Mouse (Mus musculus): ENCODE measurements around the gene Ccdc9.
"Not testable (repeated sequence)": the region's sequence is repeated elsewhere in the genome, so short reads cannot be mapped to it uniquely, and the experiment has no call there.

Gene Ccdc9

DNA sequence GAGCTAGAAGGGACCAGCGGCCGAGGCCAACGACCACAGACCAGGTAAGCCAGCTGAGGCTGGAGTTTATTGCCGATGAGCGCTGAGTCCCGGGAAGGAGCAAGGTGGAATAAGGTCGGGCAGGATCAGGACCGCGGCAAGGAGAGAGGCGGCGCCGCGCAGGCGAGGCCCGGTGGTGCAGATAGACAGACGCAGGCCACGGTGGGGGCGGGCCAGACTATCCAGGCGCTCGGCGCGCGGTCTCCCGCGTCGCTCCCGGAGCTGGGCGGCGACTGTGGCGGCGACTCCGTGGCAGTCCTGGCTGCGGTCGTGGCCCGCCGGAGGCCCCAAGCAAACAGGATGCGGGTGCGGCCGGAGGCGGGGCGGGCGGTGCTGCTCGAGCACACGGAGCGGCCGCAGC lies 13.9 kb downstream of the Ccdc9 start:
- in situ Hi-C loops (cut with MboI, MseI) = no loop called here

GRCm38 (mm10) chr7:16271139-16271538 lies 15.5 kb downstream of the Ccdc9 start:
- in situ Hi-C loops (cut with MboI, MseI) = no loop called here

- in situ Hi-C loops (cut with MboI, MseI) = not testable (repeated sequence)
Observed at GRCm38 (mm10) chr7:16266593-16266992, 20.0 kb downstream of the Ccdc9 start.

DNA sequence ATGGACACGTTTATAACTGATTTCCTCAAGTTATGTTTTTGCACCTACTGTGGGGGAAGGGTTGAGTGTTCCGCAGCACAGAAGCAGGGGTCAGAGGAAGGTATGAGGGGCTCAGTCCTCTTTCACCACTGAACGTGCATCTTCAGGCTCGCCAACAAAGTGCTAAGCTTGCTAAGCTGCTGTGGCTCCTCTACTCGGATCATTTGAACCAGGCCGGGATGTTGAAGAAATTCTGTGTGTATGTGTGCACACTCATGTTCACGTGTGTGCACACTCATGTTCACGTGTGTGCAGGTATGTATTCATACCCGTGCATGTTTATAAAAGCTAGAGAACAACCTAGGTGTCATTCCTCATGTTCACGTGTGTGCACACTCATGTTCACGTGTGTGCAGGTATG lies 20.7 kb downstream of the Ccdc9 start:
- in situ Hi-C loops (cut with MboI, MseI) = no loop called here

DNA sequence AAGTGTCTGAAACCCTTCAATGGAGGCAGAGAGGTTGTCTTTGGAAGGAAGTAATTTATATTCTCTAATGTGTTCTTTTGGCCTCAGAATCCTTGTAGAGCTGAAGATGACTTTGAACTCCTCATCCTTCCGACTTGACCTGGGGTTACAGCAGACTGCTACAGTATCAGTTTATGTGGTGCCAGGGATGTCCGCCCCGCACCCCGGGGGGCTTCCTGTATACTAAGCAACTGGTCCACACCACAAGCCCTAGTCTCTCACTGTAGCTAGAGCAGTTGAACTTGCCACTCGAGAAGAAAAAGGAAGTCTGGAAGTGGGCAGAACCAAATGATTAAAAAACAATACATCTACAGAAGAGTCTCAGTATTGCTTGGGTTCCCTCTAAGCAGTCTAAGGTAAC lies 22.8 kb downstream of the Ccdc9 start:
- in situ Hi-C loops (cut with MboI, MseI) = loop anchor here (5.0 kb wide), 1 partner anchor 72 kb away; no protein-coding TSS in a partner anchor

DNA sequence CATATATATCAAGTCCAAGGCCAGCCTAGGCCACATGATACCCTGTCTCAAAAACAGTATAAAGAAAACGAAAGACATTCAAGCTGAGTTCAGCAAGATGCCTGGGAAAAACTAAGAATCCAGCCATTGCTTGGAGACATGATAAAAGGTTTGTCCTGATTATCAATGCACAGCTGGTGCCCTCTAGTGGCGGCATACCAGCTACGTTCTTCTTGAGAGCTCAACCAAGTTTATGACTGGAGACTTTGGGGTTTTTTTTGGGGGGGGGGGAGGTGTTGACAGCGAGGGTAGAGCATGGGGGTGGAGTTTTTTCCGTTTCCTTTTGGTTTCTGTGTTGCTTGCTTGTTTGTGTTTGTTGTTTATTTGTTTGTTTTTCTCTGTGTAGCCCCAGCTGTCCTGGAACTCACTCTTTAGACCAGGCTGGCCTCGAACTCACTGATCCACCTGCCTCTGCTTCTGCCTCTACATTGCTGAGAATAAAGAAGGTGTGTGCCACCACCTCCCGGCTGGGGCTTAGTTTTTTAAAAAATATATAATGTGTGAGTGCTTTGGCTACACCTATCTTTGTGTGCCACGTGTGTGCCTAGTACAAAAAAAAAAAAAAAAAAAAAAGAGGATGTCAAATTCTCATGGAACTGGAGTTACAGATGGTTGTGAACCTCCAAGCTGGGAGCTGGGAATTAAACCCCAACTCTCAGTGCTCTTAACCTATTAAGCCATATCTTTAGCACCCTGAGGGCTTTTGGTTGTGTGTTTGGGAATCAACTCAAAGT lies 23.4 kb downstream of the Ccdc9 start:
- in situ Hi-C loops (cut with MboI, MseI) = loop anchor here (5.0 kb wide), 1 partner anchor 71 kb away; no protein-coding TSS in a partner anchor

DNA sequence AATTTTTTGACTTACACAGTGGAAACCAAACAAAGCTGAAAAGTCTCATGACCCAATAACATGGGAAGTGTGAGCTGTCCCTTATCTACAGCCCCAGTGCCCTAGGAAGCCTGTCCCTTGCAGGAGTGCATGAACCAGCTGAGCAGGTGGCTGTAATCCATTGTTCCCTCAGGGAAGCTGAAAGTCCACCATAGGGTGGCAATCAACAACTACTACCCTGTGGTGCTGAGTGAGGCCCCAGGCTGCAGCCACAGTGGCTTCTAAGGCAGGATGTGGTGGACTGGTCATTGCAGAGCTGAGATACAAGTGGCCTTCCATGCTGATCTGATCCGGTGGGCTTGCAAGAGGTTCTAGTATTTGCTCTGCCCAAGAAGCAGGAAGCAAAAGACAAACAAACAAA lies 25.5 kb downstream of the Ccdc9 start:
- in situ Hi-C loops (cut with MboI, MseI) = loop anchor here (5.0 kb wide), 1 partner anchor 69 kb away; no protein-coding TSS in a partner anchor

GRCm38 (mm10) chr7:16259110-16259590 lies 27.4 kb downstream of the Ccdc9 start, which contains the start of gene C5ar1:
Gene C5ar1, minus strand, starts transcription at chr7:16259540.
- in situ Hi-C loops (cut with MboI, MseI) = no loop called here

- in situ Hi-C loops (cut with MboI, MseI) = no loop called here
Observed at GRCm38 (mm10) chr7:16257830-16258229, 28.8 kb downstream of the Ccdc9 start.

DNA sequence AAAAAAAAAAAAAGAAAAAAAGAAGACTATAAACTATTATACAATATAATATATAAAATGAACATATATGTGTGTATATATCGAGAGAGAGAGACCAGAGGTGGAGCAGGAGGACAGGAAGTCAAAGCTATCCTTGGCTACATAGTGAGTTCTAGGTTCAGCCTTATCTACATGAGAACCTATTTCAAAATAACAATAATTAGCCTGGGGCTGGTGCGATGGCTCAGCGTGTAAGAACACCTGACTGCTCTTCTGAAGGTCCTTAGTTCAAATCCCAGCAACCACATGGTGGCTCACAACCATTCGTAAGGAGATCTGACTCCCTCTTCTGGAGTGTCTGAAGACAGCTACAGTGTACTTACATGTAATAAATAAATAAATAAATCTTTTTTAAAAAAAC lies 30.6 kb downstream of the Ccdc9 start:
- in situ Hi-C loops (cut with MboI, MseI) = not testable (repeated sequence)

GRCm38 (mm10) chr7:16254195-16254594 lies 32.4 kb downstream of the Ccdc9 start:
- in situ Hi-C loops (cut with MboI, MseI) = no loop called here

- in situ Hi-C loops (cut with MboI, MseI) = no loop called here
Observed at GRCm38 (mm10) chr7:16250687-16251086, 35.9 kb downstream of the Ccdc9 start.

DNA sequence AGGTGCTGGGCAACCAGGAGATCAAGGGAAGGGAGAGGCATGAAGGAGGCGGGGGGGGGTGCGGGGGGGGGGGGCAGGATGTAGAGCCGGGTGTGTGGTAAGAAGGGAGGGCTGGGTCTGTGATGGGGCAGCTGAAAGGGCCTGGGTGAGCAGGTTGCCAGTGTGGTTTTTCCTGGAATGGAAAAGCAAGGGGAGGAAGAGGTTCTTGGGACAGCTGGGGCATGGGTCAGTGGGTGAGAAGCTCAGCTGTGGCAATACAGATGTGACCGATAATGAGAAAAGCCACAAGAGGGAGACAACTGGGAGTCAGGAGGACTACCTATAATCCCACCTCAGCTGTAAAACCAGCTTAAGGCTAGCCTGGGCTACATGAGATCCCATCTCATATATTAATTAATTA lies 40.6 kb downstream of the Ccdc9 start:
- in situ Hi-C loops (cut with MboI, MseI) = no loop called here

DNA sequence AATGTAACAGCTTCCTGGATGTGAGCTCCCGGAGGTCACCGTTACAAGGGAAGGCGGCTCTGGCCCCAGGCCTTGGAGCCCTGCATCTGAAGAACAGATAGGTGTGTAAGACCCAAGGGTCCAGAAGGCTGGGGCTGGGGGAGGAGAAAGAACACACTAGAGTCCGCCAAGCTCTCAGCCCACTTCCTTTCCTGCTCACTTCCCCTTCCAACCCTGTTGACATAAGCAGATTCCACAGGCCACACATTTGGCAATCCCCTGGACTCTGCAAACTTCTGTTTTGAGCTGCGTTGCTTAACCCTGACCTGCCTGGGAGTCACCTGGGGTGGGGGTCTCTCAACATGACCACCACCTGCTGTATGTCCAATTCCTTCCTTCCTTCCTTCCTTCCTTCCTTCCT lies 42.5 kb downstream of the Ccdc9 start, which contains the start of gene C5ar2:
Gene C5ar2, minus strand, starts transcription at position 88 of the 400 bp plus-strand sequence.
- in situ Hi-C loops (cut with MboI, MseI) = no loop called here

DNA sequence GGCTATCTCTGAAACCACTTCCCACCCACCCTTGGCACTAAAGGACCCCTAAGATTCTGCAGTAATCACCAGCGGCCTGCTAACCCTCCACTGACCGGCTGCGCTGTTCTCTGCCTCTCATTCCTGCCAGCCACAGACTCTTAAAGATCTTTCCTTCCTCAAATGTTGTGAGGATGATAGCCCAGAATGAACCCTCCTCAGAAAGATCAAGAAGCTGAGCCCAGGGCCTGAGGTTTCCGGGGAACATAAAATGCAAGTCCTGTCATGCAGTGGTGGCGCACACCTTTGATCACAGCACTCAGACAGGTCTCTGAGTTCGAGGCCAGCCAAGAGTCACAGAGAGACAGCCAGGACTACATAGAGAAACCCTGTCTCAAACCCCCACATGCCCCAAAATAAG lies 44.4 kb downstream of the Ccdc9 start:
- in situ Hi-C loops (cut with MboI, MseI) = no loop called here

- in situ Hi-C loops (cut with MboI, MseI) = no loop called here
Observed at GRCm38 (mm10) chr7:16241787-16242186, 44.8 kb downstream of the Ccdc9 start.

- in situ Hi-C loops (cut with MboI, MseI) = no loop called here
Observed at GRCm38 (mm10) chr7:16240978-16241303, 45.7 kb downstream of the Ccdc9 start.

DNA sequence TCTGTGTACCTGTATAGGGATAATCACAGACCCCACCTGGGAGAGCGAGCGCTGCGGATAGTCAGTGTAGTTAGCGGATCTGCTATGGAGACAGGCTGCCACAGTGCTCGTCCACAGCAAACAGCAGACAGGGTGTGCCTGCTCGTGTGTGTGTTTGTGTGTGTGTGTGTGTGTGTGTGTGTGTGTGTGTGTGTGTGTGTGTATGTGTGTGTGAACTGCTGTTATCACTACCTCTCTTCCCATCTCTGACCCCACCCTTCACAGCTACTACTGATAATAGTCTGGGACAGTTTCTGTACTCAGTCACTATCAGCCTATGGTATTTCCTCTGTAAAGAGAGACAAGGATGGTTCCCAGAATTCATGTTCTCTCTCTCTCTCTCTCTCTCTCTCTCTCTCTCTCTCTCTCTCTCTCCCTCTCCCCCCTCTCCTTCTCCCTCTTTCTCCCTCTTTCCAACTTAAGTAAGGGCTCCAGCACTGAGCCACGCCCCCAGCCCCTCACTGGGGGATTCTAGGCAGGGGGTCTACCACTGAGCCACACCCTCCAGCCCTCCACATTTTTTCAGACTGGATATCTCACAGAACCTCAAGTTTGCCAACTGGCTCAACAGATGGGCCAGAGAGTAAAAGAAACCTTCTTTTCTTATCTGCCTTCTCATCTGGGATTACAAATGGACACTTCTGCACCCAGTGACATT lies 46.2 kb downstream of the Ccdc9 start:
- in situ Hi-C loops (cut with MboI, MseI) = no loop called here

GRCm38 (mm10) chr7:16239554-16239997 lies 47.0 kb downstream of the Ccdc9 start:
- in situ Hi-C loops (cut with MboI, MseI) = no loop called here

- in situ Hi-C loops (cut with MboI, MseI) = no loop called here
Observed at GRCm38 (mm10) chr7:16229869-16230268, 56.7 kb downstream of the Ccdc9 start.

Measured in T-helper 1 cell (primary cell).